Mouse (Mus musculus) kidney, embryonic 16.5 days (tissue): Measurements from ENCODE around the gene Ralgapa2. TPM values are rescaled to one million over a fixed set of nuclear protein-coding genes. Genes with fewer than 3 reads are reported as not detected.

Experiments used
- ATAC-seq: fragments of 200-750 bp; cut with Nextera tagmentation; 2 replicates; pipeline ENCODE4 v1.8.0; 2017; ENCODE audit warnings: moderate TSS enrichment; ENCODE audit not compliant: low FRiP score, low TSS enrichment
- H3K27ac ChIP-seq: fragments of 300-500 bp; sonication (generic); 2 replicates; pipeline ENCODE4 v1.5.1; 2014; ENCODE audit warnings: low read length
- H3K27me3 ChIP-seq: fragments of 300-500 bp; sonication (generic); 2 replicates; pipeline ENCODE4 v1.6.1; 2014; ENCODE audit warnings: low read length, control low read depth, mixed read lengths; ENCODE audit not compliant: insufficient read depth
- H3K36me3 ChIP-seq: fragments of 300-500 bp; sonication (generic); 2 replicates; pipeline ENCODE4 v1.6.1; 2014; ENCODE audit warnings: low read length, control low read depth, mixed read lengths; ENCODE audit not compliant: insufficient read depth
- H3K4me1 ChIP-seq: fragments of 300-500 bp; sonication (generic); 2 replicates; pipeline ENCODE4 v1.6.1; 2014; ENCODE audit warnings: low read length, control low read depth, mixed read lengths; ENCODE audit not compliant: insufficient read depth
- H3K4me2 ChIP-seq: fragments of 300-500 bp; sonication (generic); replicated peaks from 2 replicates; pipeline ENCODE4 v1.6.1; 2014; ENCODE audit warnings: low read depth, low read length
- H3K4me3 ChIP-seq: fragments of 300-500 bp; sonication (generic); 2 replicates; pipeline ENCODE4 v1.5.1; 2014; ENCODE audit warnings: mild to moderate bottlenecking, low read length
- H3K9ac ChIP-seq: fragments of 300-500 bp; sonication (generic); replicated peaks from 2 replicates; pipeline ENCODE4 v1.6.1; 2014; ENCODE audit warnings: low read length
- H3K9me3 ChIP-seq: fragments of 300-500 bp; sonication (generic); 2 replicates; pipeline ENCODE4 v1.6.1; 2016; ENCODE audit warnings: low read length, control low read depth
- WGBS: fragments of 180-500 bp; shearing (Covaris S2); extraction: QIAGEN DNeasy Blood & Tissue Kit; methylation state at CpG from one replicate; pipeline ENCODE4 v1.1.7; 2014; 5-methylcytosine and 5-hydroxymethylcytosine counted together
- polyA plus RNA-seq: library from polyadenylated mRNA; unstranded; fragments of >200 nt; fragmentation: Nextera tagmentation; extraction: Ambion mirVana; gene quantifications from 2 replicates; pipeline ENCODE4 v1.2.1, GENCODE M21; 2015

The Ralgapa2 gene
- polyA plus RNA-seq, 1 experiment from 2014 or later, result 6.8 TPM

GRCm38 (mm10) chr2:146456612-146457011, 55.5 kb downstream of the Ralgapa2 start:
- 76% methylated on average over 7 of the region's 7 CpGs for WGBS
- Histone ChIP-seq H3K4me3 (no peak overlapping the region), H3K27ac (no peak overlapping the region), H3K36me3 (no peaks in the 10 kb centered on the region), H3K27me3 (no peaks in the 10 kb centered on the region), H3K4me2 (no peak overlapping the region), H3K4me1 (0 out of 2 replicates have a peak, but pooled peaks cover 2% of the 10 kb centered on the region), H3K9me3 (no peaks in the 10 kb centered on the region), H3K9ac (no peak overlapping the region)
- no peak for ATAC-seq

DNA sequence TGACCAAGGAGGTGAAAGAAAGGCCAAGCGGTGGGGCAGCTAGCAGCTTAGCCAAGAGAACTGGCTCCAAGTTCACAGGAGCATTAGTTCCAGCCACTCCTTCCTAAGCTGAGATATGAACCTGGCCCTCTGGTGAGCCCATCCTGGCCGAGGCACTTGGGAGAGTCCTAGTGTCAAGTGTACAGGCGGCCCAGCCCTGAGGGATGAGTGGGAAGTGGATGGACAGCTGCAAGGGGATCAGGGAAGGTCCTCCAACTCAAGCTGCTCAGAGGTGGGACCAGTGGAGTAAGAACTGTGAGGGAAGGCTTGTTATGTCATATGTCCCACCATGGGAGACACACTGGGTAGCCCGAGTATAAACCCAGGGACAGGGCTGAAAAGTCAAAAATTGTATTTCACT, 56.1 kb downstream of the Ralgapa2 start:
- H3K27ac ChIP-seq, result no peak overlapping the region
- no peak overlapping the region for H3K9ac ChIP-seq
- 85% methylated on average over 4 of the region's 4 CpGs for WGBS
- ATAC-seq, result no peak
- H3K4me3 ChIP-seq, result no peak overlapping the region
- H3K9me3 ChIP-seq, result no peaks in the 10 kb centered on the region
- H3K27me3 ChIP-seq, result no peaks in the 10 kb centered on the region
- H3K4me1 ChIP-seq, result 0 out of 2 replicates have a peak, but pooled peaks cover 2% of the 10 kb centered on the region
- H3K4me2 ChIP-seq, result no peak overlapping the region
- H3K36me3 ChIP-seq, result no peaks in the 10 kb centered on the region

GRCm38 (mm10) chr2:146444009-146444408, 68.1 kb downstream of the Ralgapa2 start:
- Histone ChIP-seq H3K27ac (no peak overlapping the region), H3K4me2 (no peak overlapping the region), H3K36me3 (no peaks in the 10 kb centered on the region), H3K9me3 (no peaks in the 10 kb centered on the region), H3K9ac (no peak overlapping the region), H3K4me3 (no peak overlapping the region), H3K4me1 (no peaks in the 10 kb centered on the region), H3K27me3 (no peaks in the 10 kb centered on the region)
- no peak for ATAC-seq
- 74% methylated on average over 3 of the region's 3 CpGs for WGBS

DNA sequence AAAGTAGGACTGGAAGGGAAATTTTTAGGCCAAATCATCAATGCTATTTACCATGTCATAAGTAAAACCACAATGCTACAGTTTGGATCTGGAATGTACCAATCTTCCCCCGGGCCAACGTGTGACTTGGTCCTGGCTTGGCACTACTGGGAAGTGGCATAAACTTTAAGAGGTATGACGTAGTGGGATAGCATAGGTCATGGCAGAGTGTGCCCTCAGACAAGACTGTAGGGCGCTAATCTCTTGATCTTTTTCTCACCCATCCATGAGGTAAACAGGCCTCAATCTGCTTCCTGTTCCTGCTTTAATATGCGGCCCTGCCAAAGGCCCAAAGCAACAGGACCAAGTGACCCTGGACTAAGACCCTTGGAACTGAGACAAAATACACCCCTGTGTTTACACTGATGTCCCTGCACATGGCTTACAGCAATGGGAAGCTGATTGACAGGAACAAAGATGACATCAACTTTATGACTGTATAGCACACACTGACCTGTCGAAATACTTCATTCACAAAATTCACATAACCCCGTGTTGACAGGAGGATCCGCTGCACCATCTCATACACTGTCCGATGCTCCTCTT, 68.8 kb downstream of the Ralgapa2 start:
- H3K9ac ChIP-seq, result no peak overlapping the region
- H3K27ac ChIP-seq, result no peak overlapping the region
- no peaks in the 10 kb centered on the region for H3K9me3 ChIP-seq
- H3K4me1 ChIP-seq, result no peaks in the 10 kb centered on the region
- 89% methylated on average over 9 of the region's 9 CpGs for WGBS
- ATAC-seq, result no peak
- H3K27me3 ChIP-seq, result no peaks in the 10 kb centered on the region
- H3K4me3 ChIP-seq, result no peak overlapping the region
- H3K4me2 ChIP-seq, result no peak overlapping the region
- H3K36me3 ChIP-seq, result no peaks in the 10 kb centered on the region

DNA sequence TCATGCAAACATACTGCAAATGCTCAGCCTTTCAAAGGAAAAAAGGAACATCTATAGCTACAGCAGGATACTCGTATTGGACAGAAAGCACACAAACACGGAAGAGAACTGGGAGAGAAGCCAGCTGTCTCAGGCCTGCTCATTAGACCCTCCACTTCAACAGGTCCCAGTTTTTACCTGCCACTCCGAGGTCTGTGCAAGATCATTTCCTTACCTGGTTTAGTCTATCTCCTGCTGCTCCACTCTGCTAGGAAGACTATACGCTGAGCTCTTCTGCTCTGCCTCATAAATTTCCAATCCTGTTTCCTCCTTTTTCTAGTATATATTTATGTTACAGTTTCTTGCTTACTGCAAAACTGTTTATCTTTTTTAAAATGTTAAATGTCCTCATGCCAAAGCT, 70.4 kb downstream of the Ralgapa2 start:
- no peaks in the 10 kb centered on the region for H3K9me3 ChIP-seq

DNA sequence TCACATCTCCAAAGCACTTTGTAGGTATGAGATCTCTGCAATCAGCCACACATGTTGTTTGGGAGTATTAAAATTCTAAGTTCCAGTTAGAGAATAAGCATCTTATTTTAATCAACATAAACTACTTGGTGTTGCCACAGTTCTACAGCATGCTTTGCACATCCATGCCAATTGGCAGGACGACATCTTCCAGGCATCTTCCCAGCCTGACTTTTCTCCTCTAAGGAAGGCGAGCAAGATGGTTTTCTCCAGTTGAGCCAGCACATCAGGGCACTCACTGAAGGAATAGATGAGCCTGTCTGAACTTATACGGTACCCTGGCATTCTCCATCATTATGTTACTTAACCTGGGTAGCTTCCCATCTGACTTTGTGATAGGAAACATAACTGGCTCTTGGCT, 83.4 kb downstream of the Ralgapa2 start:
- no peak overlapping the region for H3K4me3 ChIP-seq
- no peaks in the 10 kb centered on the region for H3K27me3 ChIP-seq
- 90% methylated on average over 3 of the region's 3 CpGs for WGBS
- H3K9me3 ChIP-seq, result no peaks in the 10 kb centered on the region
- no peak for ATAC-seq
- H3K9ac ChIP-seq, result no peak overlapping the region
- H3K4me1 ChIP-seq, result no peaks in the 10 kb centered on the region
- H3K27ac ChIP-seq, result no peak overlapping the region
- no peak overlapping the region for H3K4me2 ChIP-seq
- no peaks in the 10 kb centered on the region for H3K36me3 ChIP-seq

More for the DNA sequence above, 70.4 kb downstream of the Ralgapa2 start:
- Histone ChIP-seq H3K27me3 (no peaks in the 10 kb centered on the region), H3K4me3 (no peak overlapping the region), H3K4me2 (no peak overlapping the region), H3K36me3 (no peaks in the 10 kb centered on the region), H3K4me1 (no peaks in the 10 kb centered on the region), H3K9ac (no peak overlapping the region), H3K27ac (no peak overlapping the region)
- ATAC-seq, result no peak
- WGBS, result 79% methylated on average over 4 of the region's 4 CpGs

DNA sequence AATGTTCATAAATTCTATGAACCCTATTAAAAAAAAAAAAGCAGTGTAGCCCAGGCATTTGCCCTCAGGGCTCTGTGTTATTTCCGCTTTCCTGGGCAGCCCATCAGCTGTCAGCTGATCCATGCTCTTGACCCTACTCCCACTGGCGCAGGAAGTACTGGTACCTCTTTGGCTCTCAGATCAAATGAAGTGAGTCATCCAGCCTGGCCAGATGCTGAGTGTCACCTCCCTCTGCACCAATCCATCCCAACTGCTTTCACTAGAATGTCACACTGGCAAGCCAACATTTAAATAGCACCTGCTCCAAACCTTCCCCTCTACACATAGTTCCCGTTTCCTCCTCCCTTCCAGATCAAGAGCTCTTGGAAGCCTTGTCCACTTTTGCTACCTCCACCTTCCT, 84.8 kb downstream of the Ralgapa2 start:
- ATAC-seq, result no peak
- 84% methylated on average over 3 of the region's 3 CpGs for WGBS
- Histone ChIP-seq H3K4me1 (no peaks in the 10 kb centered on the region), H3K4me3 (no peak overlapping the region), H3K36me3 (no peaks in the 10 kb centered on the region), H3K4me2 (no peak overlapping the region), H3K27ac (no peak overlapping the region), H3K27me3 (no peaks in the 10 kb centered on the region), H3K9ac (no peak overlapping the region), H3K9me3 (no peaks in the 10 kb centered on the region)

DNA sequence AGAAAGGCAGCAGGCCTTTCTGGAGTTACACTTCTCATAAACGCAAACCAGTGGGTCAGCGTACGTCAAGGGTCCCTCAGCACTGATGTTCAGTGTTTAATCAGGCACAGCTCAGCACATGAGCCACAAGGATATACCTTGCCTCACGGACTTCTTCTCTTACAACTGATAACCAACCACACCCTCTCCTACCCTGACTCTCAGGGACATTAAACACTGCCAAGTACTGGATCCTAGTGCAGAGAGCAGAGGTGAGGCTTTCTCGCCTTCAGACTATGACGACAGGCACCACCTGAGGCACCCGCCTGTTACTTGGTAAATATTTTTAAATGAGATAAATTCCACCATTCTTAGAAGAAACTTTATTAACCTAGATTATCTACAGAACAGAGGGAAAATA, 85.8 kb downstream of the Ralgapa2 start:
- Histone ChIP-seq H3K36me3 (no peaks in the 10 kb centered on the region), H3K4me1 (no peaks in the 10 kb centered on the region), H3K9ac (no peak overlapping the region), H3K27me3 (no peaks in the 10 kb centered on the region), H3K27ac (no peak overlapping the region), H3K4me3 (no peak overlapping the region), H3K4me2 (no peak overlapping the region), H3K9me3 (no peaks in the 10 kb centered on the region)
- WGBS, result 83% methylated on average over 7 of the region's 7 CpGs
- ATAC-seq, result no peak

DNA sequence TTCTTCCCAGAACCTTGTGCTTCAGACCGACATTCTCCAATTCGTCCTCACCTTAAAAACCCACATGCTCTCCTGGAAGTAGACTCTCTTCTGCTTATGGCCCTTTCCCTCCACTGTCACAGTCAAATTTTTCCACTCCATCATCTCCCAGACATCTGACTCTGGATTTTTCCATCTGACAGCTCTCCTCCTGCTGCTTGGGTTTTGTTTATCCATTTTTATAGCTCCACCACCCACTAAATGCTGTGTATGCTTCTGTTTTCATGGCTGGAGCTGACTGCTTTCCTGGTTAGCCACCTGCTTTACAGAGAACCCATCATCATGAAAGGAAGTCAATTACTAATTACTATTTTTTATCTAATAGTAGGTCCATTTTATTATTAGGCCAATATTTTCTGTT, 86.9 kb downstream of the Ralgapa2 start:
- no peaks in the 10 kb centered on the region for H3K4me1 ChIP-seq
- no peak overlapping the region for H3K4me2 ChIP-seq
- no peaks in the 10 kb centered on the region for H3K9me3 ChIP-seq
- WGBS, result 78% methylated on average over 2 of the region's 2 CpGs
- no peak overlapping the region for H3K9ac ChIP-seq
- no peak overlapping the region for H3K27ac ChIP-seq
- H3K4me3 ChIP-seq, result no peak overlapping the region
- no peak for ATAC-seq
- H3K27me3 ChIP-seq, result no peaks in the 10 kb centered on the region
- 0 out of 2 replicates have a peak, but pooled peaks cover 3% of the 10 kb centered on the region for H3K36me3 ChIP-seq

DNA sequence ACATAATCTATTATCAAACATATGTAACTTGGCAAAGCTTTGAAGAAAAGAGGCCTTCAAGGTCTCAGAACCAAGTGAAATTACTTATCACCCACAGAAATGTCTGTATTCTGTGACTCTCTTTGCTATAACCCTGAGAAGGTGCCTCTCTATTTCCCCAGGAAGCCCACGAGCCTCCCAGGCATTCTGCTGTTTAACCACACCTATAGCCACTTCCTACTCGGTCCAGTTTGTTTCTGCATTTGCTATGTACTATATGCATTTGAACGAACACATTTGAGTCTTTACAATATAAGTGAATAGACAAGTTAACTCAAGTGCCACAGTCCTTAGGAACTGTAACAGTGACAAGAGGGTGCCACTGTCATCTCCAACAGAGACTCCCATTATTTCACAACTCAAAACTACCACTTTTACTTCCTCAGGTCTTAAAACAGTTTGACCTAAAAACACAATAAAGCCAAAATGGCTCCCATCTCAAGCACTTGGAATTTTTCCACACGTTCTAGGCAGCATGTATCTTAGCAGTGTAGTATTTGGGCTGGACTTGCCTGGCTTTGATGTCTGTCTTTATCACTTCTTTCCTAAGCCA, 88.3 kb downstream of the Ralgapa2 start:
- ATAC-seq, result no peak
- Histone ChIP-seq H3K27me3 (no peaks in the 10 kb centered on the region), H3K36me3 (0 out of 2 replicates have a peak, but pooled peaks cover 3% of the 10 kb centered on the region), H3K27ac (no peak overlapping the region), H3K4me3 (no peak overlapping the region), H3K9ac (no peak overlapping the region), H3K4me1 (no peaks in the 10 kb centered on the region), H3K4me2 (no peak overlapping the region), H3K9me3 (no peaks in the 10 kb centered on the region)
- 77% methylated on average over 4 of the region's 4 CpGs for WGBS
